Comparison of ENCODE assay signal across 8 mouse cellular contexts in the genomic region with DNA sequence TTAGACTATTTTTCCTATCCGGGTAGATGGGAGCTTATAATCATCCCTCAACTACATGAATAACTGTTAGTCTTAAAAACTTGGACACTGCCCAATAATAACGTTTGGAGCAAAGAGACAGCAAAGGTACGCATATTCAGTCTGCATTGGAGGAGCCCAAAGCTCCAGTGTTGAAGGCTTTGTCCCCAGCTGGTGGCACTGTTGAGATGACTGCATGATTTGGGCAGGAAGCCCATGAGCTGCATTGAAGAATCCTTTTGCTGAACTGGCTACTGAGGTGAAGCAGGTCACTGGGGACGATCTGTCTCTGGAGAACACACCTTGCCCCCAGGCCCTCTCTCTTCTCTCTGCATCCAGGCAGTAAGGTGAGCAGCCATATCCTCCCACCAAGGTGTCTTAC. TPM values are rescaled to one million over a fixed set of nuclear protein-coding genes. Genes with fewer than 3 reads are reported as not detected.
A peak's percentile ranks its signal among the peaks of the same experiment; 100 is the strongest.
DNase-seq lines count a peak whose midpoint lies in the region; ATAC-seq and TF ChIP-seq lines count a peak whose summit lies in the region.

No protein-coding gene starts in this region.

- no peak for ATAC-seq in hindbrain, embryonic 12.5 days (ENCODE audit: low FRiP score)
- no peak for ATAC-seq in midbrain, embryonic 16.5 days

- H3K4me3 ChIP-seq in ES-Bruce4 (ENCODE audit: low read depth, low read length) = no peak overlapping the region
- no peak overlapping the region for H3K4me3 ChIP-seq in hindbrain, embryonic 12.5 days
- no peak overlapping the region for H3K4me3 ChIP-seq in midbrain, embryonic 16.5 days (ENCODE audit: low read depth, low read length)

- no peak for TF ChIP-seq EP300 in ES-Bruce4 (IDR thresholded peaks at IDR 0.05; ENCODE audit: insufficient read depth, low read depth, low read length)

- peak; percentile 24 for DNase-seq in heart, adult 8-10 months (ENCODE audit: low spot score)
- no peak for DNase-seq in heart, adult 11 months
- peak; percentile 24 for DNase-seq in brain, embryonic 14.5 days (ENCODE audit: low read depth)
- DNase-seq in kidney, postnatal 10 days = peak; percentile 56
- peak; percentile 62 for DNase-seq in right cerebral cortex, postnatal 10 days (ENCODE audit: low spot score in 2 of 2)

- no peak overlapping the region for H3K4me2 ChIP-seq in hindbrain, embryonic 12.5 days (replicated peaks)
- H3K4me2 ChIP-seq in midbrain, embryonic 16.5 days (ENCODE audit: low read length) = no peak overlapping the region

- H3K27ac ChIP-seq in ES-Bruce4 (ENCODE audit: insufficient read depth, low read length) = no peak overlapping the region
- H3K27ac ChIP-seq in hindbrain, embryonic 12.5 days = no peak overlapping the region
- H3K27ac ChIP-seq in midbrain, embryonic 16.5 days (ENCODE audit: low read length) = no peak overlapping the region

- WGBS in hindbrain, embryonic 12.5 days = 73% methylated on average over 4 of the region's 4 CpGs
- 82% methylated on average over 4 of the region's 4 CpGs for WGBS in midbrain, embryonic 16.5 days

- H3K27me3 ChIP-seq in ES-Bruce4 (ENCODE audit: control insufficient read depth, insufficient read depth, low read length, poor library complexity, severe bottlenecking) = no peaks in the 10 kb centered on the region
- H3K27me3 ChIP-seq in hindbrain, embryonic 12.5 days = no peaks in the 10 kb centered on the region
- H3K27me3 ChIP-seq in midbrain, embryonic 16.5 days (ENCODE audit: control insufficient read depth, insufficient read depth, low read depth, low read length) = no peaks in the 10 kb centered on the region

- H3K9ac ChIP-seq in ES-Bruce4 (ENCODE audit: low read depth, poor library complexity, severe bottlenecking) = no peak overlapping the region
- no peak overlapping the region for H3K9ac ChIP-seq in hindbrain, embryonic 12.5 days
- no peak overlapping the region for H3K9ac ChIP-seq in midbrain, embryonic 16.5 days (ENCODE audit: low read depth, low read length)

- no peaks in the 10 kb centered on the region for H3K4me1 ChIP-seq in ES-Bruce4 (ENCODE audit: control insufficient read depth, insufficient read depth, low read length)
- H3K4me1 ChIP-seq in hindbrain, embryonic 12.5 days = no peaks in the 10 kb centered on the region
- peaks cover 4% of the 10 kb centered on the region; the same call in 1 of the 2 replicates for H3K4me1 ChIP-seq in midbrain, embryonic 16.5 days (ENCODE audit: control insufficient read depth, insufficient read depth, low read length)

- TF ChIP-seq CTCF in ES-Bruce4 (IDR thresholded peaks at IDR 0.05; ENCODE audit: low read depth, low read length) = peak; percentile 10
- TF ChIP-seq CTCF in brain, embryonic 14.5 days (IDR thresholded peaks at IDR 0.05; ENCODE audit: borderline replicate concordance, extremely low read depth, insufficient read depth, insufficient read length) = no peak

- no peaks in the 10 kb centered on the region for H3K36me3 ChIP-seq in ES-Bruce4 (ENCODE audit: control insufficient read depth, insufficient read depth, low read length, poor library complexity, severe bottlenecking)
- H3K36me3 ChIP-seq in hindbrain, embryonic 12.5 days = no peaks in the 10 kb centered on the region
- H3K36me3 ChIP-seq in midbrain, embryonic 16.5 days (ENCODE audit: control insufficient read depth, insufficient read depth, low read length) = no peaks in the 10 kb centered on the region

- H3K9me3 ChIP-seq in ES-Bruce4 (replicated peaks; ENCODE audit: control insufficient read depth, insufficient read depth, low read length, poor library complexity, severe bottlenecking) = no peaks in the 10 kb centered on the region
- no peaks in the 10 kb centered on the region for H3K9me3 ChIP-seq in hindbrain, embryonic 12.5 days (replicated peaks)
- H3K9me3 ChIP-seq in midbrain, embryonic 16.5 days (replicated peaks; ENCODE audit: control insufficient read depth, low read length, poor library complexity, severe bottlenecking) = no peaks in the 10 kb centered on the region

- no peak for TF ChIP-seq POLR2A in ES-Bruce4 (IDR thresholded peaks at IDR 0.05; ENCODE audit: insufficient read depth, low read length)
- no peak for TF ChIP-seq POLR2A in brain, embryonic 14.5 days (IDR thresholded peaks at IDR 0.05; ENCODE audit: borderline replicate concordance, extremely low read depth, insufficient read depth, insufficient read length, poor library complexity, severe bottlenecking)

RNA-seq across cellular contexts. Expression of a gene that starts 43.5 kb away (rescaled TPM):
- total RNA-seq in heart, adult 8-10 months (2022) = 1 to 10 TPM; 2.5 to 5.1 (median 3.3) TPM
- polyA plus RNA-seq in ES-Bruce4 (2011; ENCODE audit: insufficient read depth, insufficient read length, low read depth, missing spikeins) = 0.90 and 1.8 TPM in 2 replicates
- 7.9 and 9.9 TPM in 2 replicates for polyA plus RNA-seq in brain, embryonic 14.5 days (2012; rRNA removed)
- 3.8 and 4.6 TPM in 2 replicates for polyA plus RNA-seq in hindbrain, embryonic 12.5 days (2016; fragmentation: Nextera tagmentation; extraction: Ambion mirVana)
- 3.7 and 4.6 TPM in 2 replicates for polyA plus RNA-seq in midbrain, embryonic 16.5 days (2015; fragmentation: Nextera tagmentation; extraction: Ambion mirVana)
